Mouse (Mus musculus) MN1 (cell line): ENCODE results near the gene Hist2h2ac.
"Not testable (repeated sequence)": the region's sequence is repeated elsewhere in the genome, so short reads cannot be mapped to it uniquely, and the experiment has no call there.

Source experiments
- DNase-seq: peaks from one replicate; pipeline ENCODE4 v3.0.0-alpha.2; 2016; ENCODE audit warnings: low spot score

The Hist2h2ac gene

DNA sequence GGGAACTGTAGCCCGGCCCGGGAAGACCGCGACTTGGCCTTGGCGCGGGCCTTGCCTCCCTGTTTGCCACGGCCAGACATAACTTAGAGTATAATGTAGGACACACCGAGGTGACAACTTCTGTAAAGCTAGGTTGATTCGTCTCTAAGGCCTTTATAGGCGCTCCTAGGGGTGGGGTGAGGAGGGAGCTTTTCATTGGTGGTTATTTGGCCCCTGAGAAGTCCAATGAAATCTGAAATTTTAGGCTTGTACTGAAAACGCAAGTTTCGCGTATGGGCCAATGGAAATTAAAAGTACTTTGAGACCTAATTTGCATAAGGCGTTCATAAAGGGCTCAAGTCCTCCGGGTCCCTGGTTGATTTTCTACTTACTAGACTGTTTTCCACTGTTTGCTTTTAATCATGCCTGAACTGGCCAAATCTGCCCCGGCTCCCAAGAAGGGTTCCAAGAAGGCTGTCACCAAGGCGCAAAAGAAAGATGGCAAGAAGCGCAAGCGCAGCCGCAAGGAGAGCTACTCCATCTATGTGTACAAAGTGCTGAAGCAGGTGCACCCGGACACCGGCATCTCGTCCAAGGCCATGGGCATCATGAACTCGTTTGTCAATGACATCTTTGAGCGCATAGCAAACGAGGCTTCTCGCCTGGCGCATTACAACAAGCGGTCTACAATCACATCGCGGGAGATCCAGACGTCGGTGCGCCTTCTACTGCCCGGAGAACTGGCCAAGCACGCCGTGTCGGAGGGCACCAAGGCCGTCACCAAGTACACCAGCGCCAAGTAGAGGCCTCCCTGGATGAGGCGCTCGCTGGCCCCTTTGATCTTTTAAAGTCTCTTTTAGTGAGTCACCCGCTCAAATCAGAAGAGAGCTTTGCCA is at the start of gene Hist2h2ac, which contains the start of gene Hist2h2be:
Hist2h2ac (minus strand) TSS at position 116 of the 875 bp plus-strand sequence.
Hist2h2be (plus strand) TSS at position 355 of the 875 bp plus-strand sequence.
- DNase-seq, result peak; percentile 94

DNA sequence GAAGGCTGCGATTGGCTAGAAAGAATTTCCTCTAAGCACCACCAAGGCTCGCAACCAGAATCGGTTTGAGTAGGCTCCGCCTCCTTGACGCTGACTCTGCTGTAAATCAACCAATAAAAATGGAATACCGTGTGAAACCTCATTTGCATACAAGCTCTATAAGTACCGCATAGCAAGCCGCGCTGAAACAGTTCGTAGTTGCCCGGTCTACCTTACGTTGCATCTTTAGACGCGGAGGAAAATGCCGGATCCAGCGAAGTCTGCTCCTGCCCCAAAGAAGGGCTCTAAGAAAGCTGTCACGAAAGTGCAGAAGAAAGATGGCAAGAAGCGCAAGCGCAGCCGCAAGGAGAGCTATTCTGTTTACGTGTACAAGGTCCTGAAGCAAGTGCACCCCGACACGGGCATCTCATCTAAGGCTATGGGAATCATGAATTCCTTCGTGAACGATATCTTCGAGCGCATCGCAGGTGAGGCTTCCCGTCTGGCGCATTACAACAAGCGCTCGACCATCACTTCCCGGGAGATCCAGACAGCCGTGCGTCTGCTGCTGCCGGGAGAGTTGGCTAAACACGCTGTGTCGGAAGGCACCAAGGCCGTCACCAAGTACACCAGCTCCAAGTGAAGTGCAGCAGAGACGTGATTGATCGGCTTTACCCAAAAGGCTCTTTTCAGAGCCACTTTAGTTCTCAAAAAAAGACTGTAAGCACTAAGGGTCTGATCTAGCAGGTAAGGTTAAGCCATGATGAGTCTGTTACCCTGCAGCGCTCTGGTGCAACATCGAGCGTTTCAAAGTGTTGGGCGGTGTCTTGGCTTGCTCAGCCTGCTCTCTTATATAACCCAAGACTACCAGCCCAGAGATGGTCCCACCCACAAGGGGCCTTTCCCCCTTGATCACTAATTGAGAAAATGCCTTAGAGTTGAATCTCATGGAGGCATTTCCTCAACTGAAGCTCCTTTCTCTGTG is 49.1 kb upstream of the Hist2h2ac start, which contains the start of gene Hist2h2bb:
Hist2h2bb (plus strand) TSS at position 242 of the 964 bp plus-strand sequence.
- peak; percentile 98 for DNase-seq

DNA sequence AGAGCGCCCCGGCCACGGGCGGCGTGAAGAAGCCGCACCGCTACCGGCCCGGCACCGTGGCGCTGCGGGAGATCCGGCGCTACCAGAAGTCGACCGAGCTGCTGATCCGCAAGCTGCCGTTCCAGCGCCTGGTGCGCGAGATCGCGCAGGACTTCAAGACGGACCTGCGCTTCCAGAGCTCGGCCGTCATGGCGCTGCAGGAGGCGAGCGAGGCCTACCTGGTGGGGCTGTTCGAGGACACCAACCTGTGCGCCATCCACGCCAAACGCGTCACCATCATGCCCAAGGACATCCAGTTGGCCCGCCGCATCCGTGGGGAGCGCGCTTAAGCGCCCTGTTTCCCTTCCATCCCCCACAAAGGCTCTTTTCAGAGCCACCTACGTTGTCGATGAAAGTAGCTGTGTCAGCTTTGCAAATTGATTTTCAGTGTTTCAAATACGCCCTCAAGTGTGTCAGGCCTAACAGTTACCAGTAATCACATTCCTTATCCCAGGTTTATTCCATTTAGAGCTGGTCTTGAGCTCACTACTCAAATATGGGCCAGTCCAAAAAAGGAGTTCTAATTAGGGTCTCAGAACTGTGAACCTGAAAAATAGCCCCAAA is 48.2 kb upstream of the Hist2h2ac start:
- DNase-seq, result not testable (repeated sequence)

DNA sequence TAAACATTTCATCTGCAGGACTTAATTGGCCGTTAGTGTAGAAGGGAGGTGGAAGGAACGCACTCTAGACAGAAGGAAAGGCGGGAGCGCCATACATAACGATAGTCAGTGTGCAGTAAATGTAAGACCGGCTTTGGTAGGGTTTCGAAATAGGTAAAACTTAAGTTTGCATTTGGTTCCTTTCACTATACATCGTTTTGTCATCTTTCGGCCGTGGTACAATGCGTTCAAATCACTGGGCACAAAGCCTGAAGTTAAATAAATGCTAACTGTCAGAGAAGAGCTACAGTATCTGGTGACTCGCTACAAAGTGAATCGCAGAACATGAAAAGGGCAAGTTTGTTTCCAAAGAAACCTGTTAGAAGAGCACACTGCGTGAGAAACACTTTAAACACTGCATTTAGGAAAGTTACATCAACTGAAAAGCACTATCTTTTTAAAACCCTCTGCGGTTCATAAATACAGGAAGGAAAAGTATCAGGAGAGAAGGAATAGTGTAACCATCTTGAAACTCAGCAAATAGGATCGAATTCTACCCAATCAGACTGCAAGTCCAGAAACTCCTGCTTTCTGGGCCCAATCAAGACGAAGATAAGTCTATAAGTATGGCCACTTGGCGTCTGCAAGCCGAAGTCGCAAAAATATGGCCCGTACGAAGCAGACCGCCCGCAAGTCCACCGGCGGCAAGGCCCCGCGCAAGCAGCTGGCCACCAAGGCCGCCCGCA is 47.5 kb upstream of the Hist2h2ac start, which contains the start of gene Hist2h3b:
Hist2h3b (plus strand) TSS at position 604 of the 725 bp plus-strand sequence.
- peak; percentile 89 for DNase-seq

DNA sequence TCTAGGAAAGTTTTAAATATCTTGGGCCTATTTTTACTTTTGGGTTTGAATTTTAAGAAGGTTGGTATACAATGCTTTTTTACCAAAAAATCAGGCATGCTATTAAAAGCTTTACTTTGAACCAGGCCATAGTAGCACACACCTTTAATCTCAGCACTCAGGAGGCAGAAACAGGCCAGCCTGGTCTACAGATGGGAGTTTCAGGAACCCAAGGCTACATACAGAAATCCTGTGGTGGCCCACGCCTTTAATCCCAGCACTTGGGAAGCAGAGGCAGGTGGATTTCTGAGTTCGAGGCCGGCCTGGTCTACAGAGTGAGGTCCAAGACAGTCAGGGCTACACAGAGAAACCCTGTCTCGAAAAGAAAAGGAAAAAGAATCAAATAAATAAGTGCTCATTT is 46.9 kb upstream of the Hist2h2ac start:
- no peak for DNase-seq

DNA sequence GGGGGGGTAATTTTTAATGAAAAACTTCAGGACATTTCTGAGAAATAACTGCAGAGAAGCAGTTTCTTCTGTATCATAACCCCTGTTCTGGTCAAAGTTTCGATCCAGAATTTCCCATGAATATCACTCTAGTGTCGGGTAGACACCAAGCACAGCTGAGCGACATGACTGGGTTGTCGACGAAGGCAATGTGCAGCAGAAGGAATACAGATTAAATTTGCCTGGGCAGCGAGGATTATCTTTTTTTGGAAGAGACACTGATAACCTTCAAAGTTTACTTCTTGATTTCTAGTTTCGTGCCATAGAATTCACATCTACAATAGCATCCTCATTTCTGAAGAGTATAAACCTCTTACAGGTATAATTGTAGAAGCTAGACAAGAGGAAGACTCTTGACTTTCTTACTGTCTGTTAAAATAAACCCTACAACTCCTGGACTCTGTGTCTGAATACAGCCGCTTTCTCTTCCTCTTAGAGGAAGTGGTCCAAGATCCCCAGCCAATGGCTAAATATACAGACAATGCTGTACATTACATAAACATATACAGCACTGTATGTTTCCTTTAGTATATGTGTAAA is 45.5 kb upstream of the Hist2h2ac start:
- no peak for DNase-seq

DNA sequence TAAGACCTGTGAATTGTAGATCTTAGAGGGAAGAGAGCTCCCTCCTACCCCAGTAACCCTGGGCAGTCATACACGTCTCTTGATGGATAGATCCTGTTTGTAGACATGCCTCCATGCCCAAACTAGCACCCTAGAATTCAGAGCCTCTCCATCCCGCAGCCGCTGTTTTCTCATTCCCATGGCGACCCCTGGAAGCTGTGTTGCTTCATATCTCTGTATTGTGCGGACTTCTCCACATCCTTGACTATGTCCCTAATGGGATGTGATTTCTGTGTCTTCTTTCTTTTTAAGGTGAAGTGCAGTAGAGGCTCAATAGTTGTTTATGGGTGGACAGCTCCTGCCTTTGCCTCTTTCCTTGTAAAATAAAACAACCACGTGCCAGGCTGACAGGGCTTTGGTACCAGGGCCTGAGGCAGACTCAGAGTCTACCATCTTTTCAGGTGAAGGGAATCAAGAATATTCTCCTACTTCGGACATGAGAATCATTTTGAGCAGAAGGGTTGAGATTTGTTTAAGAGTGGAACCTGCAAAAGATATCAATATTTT is 43.8 kb upstream of the Hist2h2ac start:
- DNase-seq, result peak; percentile 45

GRCm38 (mm10) chr3:96263558-96264403 is 43.1 kb upstream of the Hist2h2ac start:
- no peak for DNase-seq

DNA sequence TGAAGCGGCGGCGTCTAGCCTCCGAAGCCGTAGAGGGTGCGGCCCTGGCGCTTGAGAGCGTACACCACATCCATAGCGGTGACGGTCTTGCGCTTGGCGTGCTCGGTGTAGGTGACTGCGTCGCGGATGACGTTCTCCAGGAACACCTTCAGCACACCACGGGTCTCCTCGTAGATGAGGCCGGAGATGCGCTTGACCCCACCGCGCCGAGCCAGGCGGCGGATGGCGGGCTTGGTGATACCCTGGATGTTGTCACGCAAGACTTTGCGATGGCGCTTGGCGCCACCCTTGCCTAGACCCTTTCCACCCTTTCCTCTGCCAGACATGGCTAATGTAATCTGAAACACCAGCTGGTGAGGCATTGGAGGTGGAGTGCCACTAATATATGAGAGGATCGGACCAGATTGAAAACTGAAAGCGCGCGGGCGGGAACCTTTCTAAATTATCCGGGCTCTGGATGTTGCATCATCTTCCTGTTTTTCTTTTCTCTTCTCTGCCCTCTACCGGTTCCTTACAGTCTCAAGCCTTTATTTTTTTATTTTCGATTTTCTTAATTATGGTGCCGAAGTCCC is 42.4 kb upstream of the Hist2h2ac start, which contains the start of gene Hist2h4:
Hist2h4 (minus strand) TSS at position 333 of the 572 bp plus-strand sequence.
- peak; percentile 98 for DNase-seq

GRCm38 (mm10) chr3:96262216-96262875 is 41.7 kb upstream of the Hist2h2ac start:
- peak; percentile 91 for DNase-seq

DNA sequence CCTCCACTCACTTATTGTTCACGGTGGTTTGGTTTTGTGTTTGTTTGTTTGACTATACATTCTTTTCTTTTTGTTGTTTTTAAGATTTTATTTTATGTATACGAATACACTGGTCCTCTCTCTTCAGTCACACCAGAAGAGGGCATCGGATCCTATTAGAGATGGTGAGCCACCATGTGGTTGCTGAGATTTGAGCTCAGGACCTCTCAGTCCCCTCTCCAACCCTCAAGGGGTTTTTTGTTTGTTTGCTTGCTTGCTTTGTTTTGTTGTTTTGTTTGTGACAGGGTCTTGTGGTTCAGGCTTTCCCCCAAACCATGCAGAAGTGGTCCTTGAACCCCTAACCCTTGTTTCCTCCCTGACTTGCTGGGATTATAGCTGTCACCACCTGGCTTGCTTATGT is 40.9 kb upstream of the Hist2h2ac start:
- DNase-seq, result peak; percentile 31

- no peak for DNase-seq
Measured at GRCm38 (mm10) chr3:96260220-96260619, 39.5 kb upstream of the Hist2h2ac start.

DNA sequence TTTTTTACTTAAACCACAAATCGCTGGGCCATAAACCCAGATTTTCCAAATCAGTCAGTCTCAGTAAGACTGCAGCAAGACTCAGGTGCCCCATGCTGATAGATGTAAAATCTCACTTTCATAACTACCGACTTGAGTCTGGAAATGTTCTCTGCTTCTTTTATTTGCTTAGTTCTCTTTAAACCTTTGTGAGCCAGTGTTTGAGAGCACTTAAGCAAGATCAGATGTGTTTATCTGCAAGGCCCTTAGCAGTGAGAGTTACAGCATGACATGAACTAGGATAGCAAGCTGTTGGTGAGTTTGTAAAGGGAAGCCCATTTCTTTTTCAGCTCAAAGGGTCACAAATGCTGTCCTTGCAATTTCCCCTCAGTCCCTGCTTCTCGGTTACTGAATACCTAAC is 36.5 kb upstream of the Hist2h2ac start:
- no peak for DNase-seq

- no peak for DNase-seq
Measured at GRCm38 (mm10) chr3:96255926-96256593, 35.4 kb upstream of the Hist2h2ac start.

DNA sequence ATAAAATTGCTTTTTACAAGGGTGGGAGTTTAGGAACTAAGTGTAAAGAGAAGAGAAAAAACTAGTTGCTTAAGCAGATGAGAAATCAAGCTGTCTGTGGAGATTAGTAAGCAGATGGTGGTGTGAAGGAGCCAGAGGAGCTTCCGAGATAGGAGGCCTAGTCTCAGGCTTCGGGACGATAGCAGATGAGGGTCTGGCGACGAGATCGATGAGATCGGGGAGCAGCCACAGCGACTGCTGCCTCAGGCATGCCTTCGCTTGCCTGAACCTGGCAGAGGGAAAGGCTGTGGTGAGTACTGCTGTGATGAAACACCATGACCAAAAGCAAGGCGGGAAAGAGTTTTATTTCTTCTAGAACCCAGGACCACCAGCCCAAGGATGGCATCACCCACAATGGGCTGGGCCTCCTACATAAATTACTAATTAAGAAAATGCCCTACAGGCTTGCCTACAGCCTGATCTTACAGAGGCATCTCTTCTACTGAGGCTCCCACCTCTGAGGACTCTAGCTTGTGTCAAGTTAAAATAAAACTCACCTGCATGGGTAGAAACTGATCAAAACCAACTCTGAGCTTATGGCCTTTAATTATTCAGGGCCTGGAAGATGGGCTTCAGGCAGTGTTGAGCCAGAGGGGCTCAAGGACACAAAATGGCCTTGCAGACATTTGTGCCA is 34.1 kb upstream of the Hist2h2ac start:
- DNase-seq, result no peak

DNA sequence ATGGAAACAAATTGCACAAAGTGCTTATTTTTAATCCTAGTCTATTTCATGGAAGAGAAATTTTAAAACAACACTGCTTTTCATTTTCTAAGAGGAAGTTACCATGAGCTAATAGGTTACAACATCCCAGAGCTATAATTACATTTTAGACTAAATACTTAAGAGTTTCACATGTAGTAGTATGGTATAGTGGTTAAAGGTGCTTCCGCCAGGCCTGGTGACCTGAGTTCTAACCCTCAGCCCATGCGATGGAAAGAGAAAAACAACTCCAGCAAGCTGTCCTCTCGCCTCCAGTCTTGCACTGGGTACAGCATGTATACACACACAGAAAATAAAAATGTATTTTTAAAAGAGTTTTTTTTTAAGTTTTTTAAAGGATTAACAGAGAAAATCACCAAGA is 31.1 kb upstream of the Hist2h2ac start:
- DNase-seq, result no peak

DNA sequence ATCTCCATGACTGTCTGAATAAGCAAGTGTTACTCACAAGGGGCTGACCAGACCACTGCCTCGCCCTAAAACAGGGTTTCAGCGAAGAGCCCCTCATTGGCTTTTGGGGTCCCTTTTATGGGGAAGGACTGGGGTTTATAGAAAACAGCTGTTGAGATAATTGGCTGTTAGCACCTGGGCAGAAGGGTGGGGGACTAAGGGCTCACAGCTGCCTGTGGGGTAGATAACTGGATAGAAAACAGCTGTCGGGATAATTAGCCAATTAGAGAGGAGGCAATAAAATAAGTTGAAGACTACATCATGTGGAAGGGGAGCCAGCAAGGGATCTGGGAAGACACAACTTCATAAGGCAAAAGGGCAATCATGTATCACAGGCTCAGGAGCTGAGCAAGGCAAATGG is 30.2 kb upstream of the Hist2h2ac start:
- peak; percentile 55 for DNase-seq

DNA sequence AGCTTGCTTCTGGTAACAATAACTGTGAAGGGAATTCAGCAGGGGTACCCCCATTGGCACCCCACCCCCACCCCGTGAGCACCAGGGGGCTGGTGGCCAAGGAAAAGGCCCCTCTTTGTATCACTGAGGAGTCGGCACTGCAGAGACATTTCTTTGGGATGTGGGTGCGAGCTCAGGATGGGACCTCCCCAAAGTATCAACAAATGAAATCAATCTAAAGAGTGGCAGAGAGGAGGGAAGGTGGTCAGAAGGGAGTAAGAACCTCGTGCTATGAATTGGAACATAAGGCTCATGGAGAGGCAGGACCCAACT is 28.3 kb upstream of the Hist2h2ac start:
- DNase-seq, result no peak
